Mouse (Mus musculus) neutrophil, adult 59 days (primary cell): Measurements from ENCODE around the gene Tas1r1. TPM values are rescaled to one million over a fixed set of nuclear protein-coding genes. Genes with fewer than 3 reads are reported as not detected.

ENCODE experiments used
- total RNA-seq, 2 experiments: library from RNA; stranded (reverse); gene quantifications; 1 replicate in 1 of 2; 2 replicates in 1 of 2; pipeline ENCODE4 v1.2.4; 2023

Gene Tas1r1
- under 1 TPM; 0.31 to 0.33 TPM for total RNA-seq

DNA sequence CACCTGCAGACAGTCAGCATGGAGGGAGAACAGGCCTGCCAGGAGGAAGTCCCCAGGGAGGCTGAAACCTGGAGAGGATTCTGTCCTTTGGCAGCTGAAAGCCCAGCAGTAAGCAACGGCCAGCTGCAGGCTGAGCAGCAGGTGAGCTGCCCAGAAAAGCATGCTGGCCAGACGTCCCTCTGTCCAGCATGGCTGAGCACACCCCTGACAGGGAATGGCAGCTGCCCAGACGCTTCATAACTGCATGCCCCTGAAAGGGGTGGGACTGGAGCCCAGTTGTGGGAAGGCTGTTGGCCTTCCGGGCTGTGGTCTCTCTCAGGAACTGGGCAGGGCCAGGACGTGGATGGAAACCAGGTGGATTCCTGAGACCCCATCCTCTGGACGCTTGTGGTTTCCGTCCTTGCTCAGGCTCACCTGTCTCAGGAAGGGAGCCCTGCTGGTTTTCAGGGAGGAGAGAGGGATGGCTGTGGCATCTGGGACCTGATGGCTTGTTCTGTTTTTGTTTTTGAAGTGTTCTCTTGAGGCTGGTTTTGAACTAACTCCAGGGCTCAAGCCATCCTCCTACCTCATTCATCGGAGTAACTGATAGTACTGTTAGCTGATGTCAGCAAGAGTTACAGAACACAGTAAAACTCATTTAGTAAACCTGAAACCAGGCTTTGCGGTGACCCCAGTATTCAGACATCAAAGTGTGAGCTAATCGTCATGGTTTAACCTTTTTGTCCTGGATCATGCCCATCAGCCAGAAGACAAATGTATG lies at the start of gene Tas1r1:
Tas1r1 (minus strand) TSS at position 344 of the 760 bp plus-strand sequence.

GRCm38 (mm10) chr4:152072121-152072601 lies 33.8 kb upstream of the Tas1r1 start, which contains the start of gene Plekhg5:
TSS of gene Plekhg5 (plus strand) at chr4:152072498.

GRCm38 (mm10) chr4:152038985-152039830 lies 840 bp upstream of the Tas1r1 start, which contains the start of gene Nol9:
TSS of gene Nol9 (plus strand) at chr4:152039321.

GRCm38 (mm10) chr4:152027524-152027923 lies 10.8 kb downstream of the Tas1r1 start, which contains the start of gene Zbtb48:
TSS of gene Zbtb48 (minus strand) at chr4:152027671.

DNA sequence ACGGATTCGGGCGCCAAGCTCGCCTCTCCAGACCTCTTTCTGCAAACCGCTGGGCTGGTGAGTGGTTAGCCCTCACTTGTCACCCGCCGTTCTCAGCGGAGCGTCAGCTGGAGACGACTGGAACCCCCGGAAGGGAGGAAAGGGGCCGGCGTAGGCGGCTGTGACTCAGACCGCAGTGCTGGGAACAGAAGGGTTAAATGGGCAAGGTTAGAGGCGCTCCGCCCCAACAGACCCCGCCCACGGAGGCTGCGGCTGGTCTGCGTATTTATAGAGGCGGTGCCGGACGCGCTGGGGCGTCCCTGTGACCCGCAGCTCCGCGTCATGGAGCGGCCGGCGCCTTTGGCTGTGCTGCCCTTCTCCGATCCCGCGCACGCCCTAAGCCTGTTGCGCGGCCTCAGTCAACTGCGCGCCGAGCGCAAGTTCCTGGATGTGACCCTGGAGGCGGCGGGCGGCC lies 29.7 kb downstream of the Tas1r1 start, which contains the start of gene Klhl21:
Klhl21 (plus strand) TSS at position 182 of the 454 bp plus-strand sequence.

DNA sequence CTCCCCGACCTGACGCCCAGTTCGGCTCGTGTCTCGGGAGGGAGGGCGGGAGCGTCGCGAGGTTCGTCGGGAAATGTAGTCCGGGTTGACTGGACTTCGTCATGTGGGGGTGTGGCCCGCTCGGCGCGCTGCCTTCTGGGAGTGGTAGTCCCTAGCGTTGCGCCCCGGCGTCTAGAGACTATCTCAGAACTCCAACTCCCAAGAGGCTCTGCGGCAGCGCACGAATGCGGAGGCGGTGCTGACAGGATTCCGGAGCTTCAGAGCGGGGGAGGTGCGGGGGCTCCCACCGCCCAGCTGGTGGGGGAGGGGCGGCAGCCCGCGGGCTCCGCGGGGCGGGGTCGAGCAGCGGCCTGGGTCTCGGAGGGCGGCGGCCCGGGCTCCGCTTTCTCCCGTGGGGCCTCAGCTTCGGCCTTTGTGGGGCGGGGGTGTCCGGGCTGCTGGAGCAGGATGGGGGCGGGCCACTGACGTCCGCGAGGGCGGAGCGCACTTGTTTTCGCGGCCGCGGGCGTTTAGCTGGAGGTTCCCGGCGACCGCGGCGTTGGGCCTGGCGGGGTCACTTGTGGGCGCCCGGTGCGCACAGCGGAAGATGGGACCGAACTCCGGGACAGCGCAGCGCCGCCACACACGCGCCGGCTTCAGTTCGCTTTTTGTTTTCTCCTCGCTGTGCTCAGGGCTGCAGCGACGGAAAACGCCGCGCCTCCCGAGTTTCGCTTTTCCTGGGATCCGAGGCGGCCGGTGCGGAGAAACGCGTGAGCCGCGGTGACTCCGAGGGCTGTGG lies 42.0 kb downstream of the Tas1r1 start, which contains the start of gene Phf13:
Phf13 (minus strand) TSS at position 86 of the 778 bp plus-strand sequence.

GRCm38 (mm10) chr4:151988342-151989109 lies 49.8 kb downstream of the Tas1r1 start, which contains the start of gene Thap3:
TSS of gene Thap3 (minus strand) at chr4:151988997.

Other genes starting within 250 kb of the Tas1r1 start
- 10 to 100 TPM; 19.6 to 27.0 TPM for gene Camta1, start 176.7 kb downstream of the Tas1r1 start, total RNA-seq
- gene Dnajc11, start 104.9 kb downstream of the Tas1r1 start, total RNA-seq, result 10 to 100 TPM; 32.3 to 34.7 TPM
- gene Thap3, start 49.6 kb downstream of the Tas1r1 start, total RNA-seq, result 10 to 100 TPM; 17.6 to 18.6 TPM
- gene Phf13, start 42.3 kb downstream of the Tas1r1 start, total RNA-seq, result 1 to 10 TPM; 3.7 to 5.1 TPM
- gene Klhl21, start 29.8 kb downstream of the Tas1r1 start, total RNA-seq, result 1 to 10 TPM; 6.5 to 7.6 TPM
- gene Zbtb48, start 10.9 kb downstream of the Tas1r1 start, total RNA-seq, result 10 to 100 TPM; 11.4 to 14.5 TPM
- gene Nol9, start 753 bp upstream of the Tas1r1 start, total RNA-seq, result 10 to 100 TPM; 11.5 to 14.5 TPM
- 1 to 10 TPM; 2.5 to 6.8 TPM for gene Plekhg5, start 33.9 kb upstream of the Tas1r1 start, total RNA-seq
- gene Tnfrsf25, start 77.4 kb upstream of the Tas1r1 start, total RNA-seq, result under 1 TPM in 1 of 2 experiments, not detected in 1; 0.29 TPM
- gene Espn, start 113.8 kb upstream of the Tas1r1 start, total RNA-seq, result under 1 TPM; 0.38 to 0.90 TPM
- gene Hes2, start 120.3 kb upstream of the Tas1r1 start, total RNA-seq, result not detected
- gene Acot7, start 139.6 kb upstream of the Tas1r1 start, total RNA-seq, result 10 to 100 TPM; 26.6 to 35.1 TPM
- under 1 TPM; 0.44 TPM for gene Gpr153, start 235.7 kb upstream of the Tas1r1 start, total RNA-seq